Mouse (Mus musculus): ENCODE measurements around the gene Hmbs. TPM values are rescaled to one million over a fixed set of nuclear protein-coding genes. Genes with fewer than 3 reads are reported as not detected.
"Not testable (repeated sequence)": the region's sequence is repeated elsewhere in the genome, so short reads cannot be mapped to it uniquely, and the experiment has no call there.

Hmbs gene
- 40.9 and 48.9 TPM in 2 replicates for polyA plus RNA-seq (2012; rRNA removed)

GRCm38 (mm10) chr9:44343781-44344421 is at the start of gene Hmbs:
Hmbs (minus strand) TSS chr9:44344228.
- DNase-seq (ENCODE audit: low read depth), result peak; percentile 97
- TF ChIP-seq CTCF (IDR thresholded peaks at IDR 0.05; ENCODE audit: borderline replicate concordance, extremely low read depth, insufficient read depth, insufficient read length) (no peak), POLR2A (IDR thresholded peaks at IDR 0.05; ENCODE audit: borderline replicate concordance, extremely low read depth, insufficient read depth, insufficient read length, poor library complexity, severe bottlenecking) (0 out of 2 replicates have a peak, but pooled peaks have one; percentile 12)

- TF ChIP-seq POLR2A (IDR thresholded peaks at IDR 0.05; ENCODE audit: borderline replicate concordance, extremely low read depth, insufficient read depth, insufficient read length, poor library complexity, severe bottlenecking) (no peak), CTCF (IDR thresholded peaks at IDR 0.05; ENCODE audit: borderline replicate concordance, extremely low read depth, insufficient read depth, insufficient read length) (peak; percentile 79)
- DNase-seq (ENCODE audit: low read depth), result peak; percentile 70
Observed at GRCm38 (mm10) chr9:44391466-44391865, 47.4 kb upstream of the Hmbs start.

- TF ChIP-seq POLR2A (IDR thresholded peaks at IDR 0.05; ENCODE audit: borderline replicate concordance, extremely low read depth, insufficient read depth, insufficient read length, poor library complexity, severe bottlenecking) (no peak), CTCF (IDR thresholded peaks at IDR 0.05; ENCODE audit: borderline replicate concordance, extremely low read depth, insufficient read depth, insufficient read length) (peak; percentile 82)
- DNase-seq (ENCODE audit: low read depth), result peak; percentile 43
Observed at GRCm38 (mm10) chr9:44389273-44389672, 45.2 kb upstream of the Hmbs start.

DNA sequence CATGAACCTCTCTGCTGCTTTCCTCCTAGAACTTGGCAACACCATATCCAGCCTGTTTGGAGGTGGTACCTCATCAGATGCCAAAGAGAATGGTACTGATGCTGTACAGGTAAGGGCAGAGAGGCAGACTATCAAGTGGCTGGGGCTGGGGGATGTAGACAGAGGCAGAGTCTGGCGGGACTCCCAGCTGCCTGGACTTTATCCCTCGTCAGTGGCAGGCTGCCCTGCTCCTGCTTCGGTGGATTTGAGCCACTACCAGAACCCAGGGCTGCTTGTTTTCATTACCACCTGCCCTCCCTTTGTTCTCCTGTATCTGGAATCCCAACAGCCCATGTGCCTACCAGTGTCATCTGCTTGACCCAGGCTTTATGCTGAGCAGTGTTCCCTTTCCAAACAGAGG is 43.2 kb upstream of the Hmbs start:
- no peak for TF ChIP-seq CTCF (IDR thresholded peaks at IDR 0.05; ENCODE audit: borderline replicate concordance, extremely low read depth, insufficient read depth, insufficient read length)
- no peak for TF ChIP-seq POLR2A (IDR thresholded peaks at IDR 0.05; ENCODE audit: borderline replicate concordance, extremely low read depth, insufficient read depth, insufficient read length, poor library complexity, severe bottlenecking)
- no peak for DNase-seq (ENCODE audit: low read depth)

GRCm38 (mm10) chr9:44384596-44384995 is 40.6 kb upstream of the Hmbs start:
- no peak for DNase-seq (ENCODE audit: low read depth)
- TF ChIP-seq CTCF (IDR thresholded peaks at IDR 0.05; ENCODE audit: borderline replicate concordance, extremely low read depth, insufficient read depth, insufficient read length) (no peak), POLR2A (IDR thresholded peaks at IDR 0.05; ENCODE audit: borderline replicate concordance, extremely low read depth, insufficient read depth, insufficient read length, poor library complexity, severe bottlenecking) (no peak)

DNA sequence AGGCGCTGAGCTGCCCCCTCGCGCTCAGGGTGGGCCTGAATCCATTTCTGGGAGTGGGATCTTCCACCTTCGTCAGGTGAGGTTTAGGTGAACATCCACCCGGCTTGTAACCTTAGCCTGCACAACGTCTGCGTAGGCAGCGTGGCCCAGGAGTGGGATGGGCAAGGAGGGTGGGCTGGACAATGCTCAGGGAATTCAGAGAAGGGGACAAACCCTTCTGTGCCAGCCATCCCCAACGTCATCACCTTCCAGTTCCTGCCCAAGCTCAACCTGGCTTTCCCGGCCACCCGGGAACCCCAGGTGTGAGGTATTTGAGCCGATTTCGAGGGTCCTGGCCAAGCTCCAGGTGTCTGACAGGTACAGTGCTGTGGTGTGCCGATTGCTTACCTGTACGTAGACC is 35.8 kb upstream of the Hmbs start:
- TF ChIP-seq CTCF (IDR thresholded peaks at IDR 0.05; ENCODE audit: borderline replicate concordance, extremely low read depth, insufficient read depth, insufficient read length), result no peak
- no peak for TF ChIP-seq POLR2A (IDR thresholded peaks at IDR 0.05; ENCODE audit: borderline replicate concordance, extremely low read depth, insufficient read depth, insufficient read length, poor library complexity, severe bottlenecking)
- no peak for DNase-seq (ENCODE audit: low read depth)

DNA sequence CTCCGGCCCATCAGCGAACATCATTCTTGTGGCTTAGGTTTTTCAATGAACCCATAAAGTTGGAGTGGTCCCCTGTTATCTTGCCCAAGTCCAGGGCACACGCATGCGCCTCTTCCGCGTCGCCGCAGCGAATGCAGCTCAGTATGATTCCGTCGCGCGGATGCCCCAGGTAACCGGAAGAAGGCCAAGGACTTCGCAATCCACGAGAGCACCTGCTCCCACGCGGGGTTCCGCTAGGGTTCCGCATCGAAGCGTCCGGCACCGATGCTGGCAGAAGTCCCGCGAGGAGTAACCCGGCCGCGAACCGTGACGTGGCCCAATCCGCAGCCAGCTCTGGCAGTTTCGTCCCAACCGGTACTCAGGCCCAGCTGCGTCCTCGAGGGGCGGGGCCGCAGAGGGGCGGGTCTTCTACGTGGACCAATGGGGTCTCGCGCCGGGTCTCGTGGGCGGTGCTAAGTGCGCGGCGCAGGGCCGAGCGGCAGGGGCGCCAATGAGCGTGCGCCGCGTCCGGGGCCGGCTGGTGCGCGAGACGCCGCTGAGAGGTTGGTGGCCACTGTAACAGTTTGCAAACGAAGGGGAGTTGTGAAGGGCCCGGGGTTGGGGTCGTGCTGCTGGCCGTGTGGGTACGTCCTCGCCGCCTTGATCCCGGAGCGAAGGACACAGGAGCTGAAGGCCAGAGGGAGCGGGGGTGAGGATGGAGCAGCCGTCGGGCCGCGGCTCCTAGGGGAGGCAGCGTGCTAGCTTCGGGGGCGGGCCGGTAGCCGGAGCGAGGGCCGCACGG is 35.2 kb upstream of the Hmbs start, which contains the start of gene Hyou1:
Gene Hyou1, plus strand, starts transcription at position 437 of the 781 bp plus-strand sequence.
- DNase-seq (ENCODE audit: low read depth), result peak; percentile 99
- peak; percentile 23; the same call in 1 of the 2 replicates for TF ChIP-seq CTCF (IDR thresholded peaks at IDR 0.05; ENCODE audit: borderline replicate concordance, extremely low read depth, insufficient read depth, insufficient read length)
- peak; percentile 62 for TF ChIP-seq POLR2A (IDR thresholded peaks at IDR 0.05; ENCODE audit: borderline replicate concordance, extremely low read depth, insufficient read depth, insufficient read length, poor library complexity, severe bottlenecking)

- no peak for DNase-seq (ENCODE audit: low read depth)
- TF ChIP-seq CTCF (IDR thresholded peaks at IDR 0.05; ENCODE audit: borderline replicate concordance, extremely low read depth, insufficient read depth, insufficient read length), result no peak
Observed at GRCm38 (mm10) chr9:44378153-44378730, 34.2 kb upstream of the Hmbs start.

DNA sequence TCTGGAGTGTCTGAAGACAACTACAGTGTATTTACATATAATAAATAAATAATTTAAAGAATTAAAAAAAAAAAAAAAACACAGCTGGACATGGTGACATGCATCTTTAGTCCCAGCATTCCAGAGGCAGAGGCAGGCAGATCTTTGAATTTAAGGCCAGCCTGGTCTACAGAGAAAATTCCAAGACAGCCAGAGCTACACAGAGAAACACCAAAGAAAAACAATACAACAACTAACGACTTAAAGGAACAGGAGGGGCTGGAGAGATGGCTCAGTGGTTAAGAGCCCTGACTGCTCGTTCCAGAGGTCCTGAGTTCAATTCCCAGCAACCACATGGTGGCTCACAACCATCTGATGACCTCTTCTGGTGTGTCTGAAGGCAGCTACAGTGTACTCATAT is 33.3 kb upstream of the Hmbs start:
- DNase-seq (ENCODE audit: low read depth), result not testable (repeated sequence)

DNA sequence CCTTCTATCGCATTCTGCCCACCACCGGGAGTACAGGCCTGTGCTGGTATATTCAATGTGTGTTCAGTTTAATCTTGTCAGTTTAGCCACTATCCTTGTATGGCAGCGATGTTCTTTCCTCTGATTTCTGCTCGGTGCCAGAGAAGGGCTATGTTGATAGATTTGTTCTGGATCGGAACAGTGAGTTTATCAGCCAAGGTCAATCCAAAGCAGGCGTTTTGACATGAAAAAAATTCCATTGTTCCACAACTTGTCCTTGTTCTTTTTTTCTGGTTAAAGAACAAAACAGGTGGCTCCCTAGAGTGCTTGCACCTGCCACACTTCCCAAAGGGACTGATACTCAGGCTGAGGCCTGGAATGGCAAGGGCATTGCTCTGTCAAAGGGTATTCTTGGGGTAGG is 32.1 kb upstream of the Hmbs start:
- TF ChIP-seq CTCF (IDR thresholded peaks at IDR 0.05; ENCODE audit: borderline replicate concordance, extremely low read depth, insufficient read depth, insufficient read length), result no peak
- TF ChIP-seq POLR2A (IDR thresholded peaks at IDR 0.05; ENCODE audit: borderline replicate concordance, extremely low read depth, insufficient read depth, insufficient read length, poor library complexity, severe bottlenecking), result no peak
- DNase-seq (ENCODE audit: low read depth), result no peak

DNA sequence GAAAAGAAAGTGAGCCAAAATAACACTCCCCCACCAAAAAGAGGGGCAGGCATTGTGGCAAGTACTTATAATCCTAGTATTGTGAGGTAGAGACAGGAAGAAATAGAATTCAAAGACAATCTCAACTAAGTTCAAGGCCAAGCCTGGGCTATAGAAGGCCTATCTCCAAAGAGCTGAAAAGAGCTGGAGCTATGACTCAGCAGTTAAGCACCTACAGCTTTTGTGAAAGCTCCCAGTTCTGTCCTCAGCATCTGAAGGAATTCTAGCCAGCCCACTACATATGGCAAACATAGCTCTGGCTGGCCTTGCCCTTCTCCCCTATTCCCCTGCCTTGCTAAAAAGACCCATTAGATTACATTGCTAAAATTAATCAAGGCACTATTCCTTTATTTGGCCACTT is 29.4 kb upstream of the Hmbs start:
- DNase-seq (ENCODE audit: low read depth), result no peak
- TF ChIP-seq POLR2A (IDR thresholded peaks at IDR 0.05; ENCODE audit: borderline replicate concordance, extremely low read depth, insufficient read depth, insufficient read length, poor library complexity, severe bottlenecking) (no peak), CTCF (IDR thresholded peaks at IDR 0.05; ENCODE audit: borderline replicate concordance, extremely low read depth, insufficient read depth, insufficient read length) (no peak)

DNA sequence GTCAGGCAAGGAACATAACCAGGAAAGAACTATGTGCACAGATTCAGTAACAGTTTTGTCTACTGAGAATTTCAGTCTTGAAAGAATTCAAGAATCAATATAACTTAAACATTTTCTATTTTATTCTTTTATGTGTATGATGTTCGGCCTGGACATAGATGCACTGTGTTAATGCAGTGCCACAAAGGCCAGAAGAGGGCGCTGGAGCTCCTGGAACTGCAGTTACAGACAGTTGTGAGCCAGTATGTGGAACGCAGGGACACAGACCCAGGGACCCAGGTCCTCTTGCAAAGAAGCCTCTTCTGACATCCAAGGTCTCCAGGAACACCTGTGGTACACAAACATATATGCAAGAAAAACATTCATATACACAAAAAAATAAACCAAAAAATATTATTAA is 20.5 kb upstream of the Hmbs start:
- no peak for DNase-seq (ENCODE audit: low read depth)
- peak; percentile 21; the same call in 1 of the 2 replicates for TF ChIP-seq CTCF (IDR thresholded peaks at IDR 0.05; ENCODE audit: borderline replicate concordance, extremely low read depth, insufficient read depth, insufficient read length)
- no peak for TF ChIP-seq POLR2A (IDR thresholded peaks at IDR 0.05; ENCODE audit: borderline replicate concordance, extremely low read depth, insufficient read depth, insufficient read length, poor library complexity, severe bottlenecking)

- not testable (repeated sequence) for DNase-seq (ENCODE audit: low read depth)
Observed at GRCm38 (mm10) chr9:44361931-44362330, 17.9 kb upstream of the Hmbs start.

Measured in brain, embryonic 14.5 days (tissue).